Mouse (Mus musculus) brain, embryonic 14.5 days (tissue): Measurements from ENCODE around the gene Thbd. TPM values are rescaled to one million over a fixed set of nuclear protein-coding genes. Genes with fewer than 3 reads are reported as not detected.
A peak's percentile ranks its signal among the peaks of the same experiment; 100 is the strongest.

Experiments used
- DNase-seq: peaks from one replicate; pipeline ENCODE4 v3.0.0-alpha.2; 2011; ENCODE audit warnings: low read depth
- CTCF ChIP-seq: fragments of 200-500 bp; IDR thresholded peaks from 2 replicates; pipeline ENCODE4 v1.5.1; 2012; ENCODE audit warnings: inconsistent platforms, mild to moderate bottlenecking, moderate library complexity, borderline replicate concordance; ENCODE audit not compliant: insufficient read depth, insufficient read length; ENCODE audit errors: extremely low read depth
- POLR2A ChIP-seq: fragments of 200-500 bp; IDR thresholded peaks from 2 replicates; pipeline ENCODE4 v1.6.1; 2012; ENCODE audit warnings: mild to moderate bottlenecking, inconsistent platforms, borderline replicate concordance; ENCODE audit not compliant: poor library complexity, insufficient read depth, insufficient read length, severe bottlenecking; ENCODE audit errors: extremely low read depth
- polyA plus RNA-seq: library from polyadenylated mRNA; depleted of rRNA; stranded (reverse); fragments of >200 nt; gene quantifications from 2 replicates; pipeline ENCODE4 v1.2.3, GENCODE M21; 2012

Thbd gene
- polyA plus RNA-seq, 1 experiment: 6.4 TPM

GRCm38 (mm10) chr2:148419776-148420175 lies 11.8 kb upstream of the Thbd start:
- peak; percentile 31 for DNase-seq
- TF ChIP-seq CTCF (no peak), POLR2A (no peak)

GRCm38 (mm10) chr2:148419151-148419550 lies 11.2 kb upstream of the Thbd start:
- TF ChIP-seq POLR2A (no peak), CTCF (no peak)
- DNase-seq: no peak

GRCm38 (mm10) chr2:148409821-148410220 lies 1.8 kb upstream of the Thbd start:
- TF ChIP-seq POLR2A (no peak), CTCF (no peak)
- no peak for DNase-seq

- TF ChIP-seq POLR2A (no peak), CTCF (peak; percentile 56; the same call in 1 of the 2 replicates)
- DNase-seq: peak; percentile 76
Observed at GRCm38 (mm10) chr2:148409141-148409540, 1.2 kb upstream of the Thbd start.

GRCm38 (mm10) chr2:148408761-148409120 lies 753 bp upstream of the Thbd start:
- no peak for DNase-seq
- TF ChIP-seq POLR2A (no peak), CTCF (no peak)

GRCm38 (mm10) chr2:148406971-148407869 lies 768 bp downstream of the Thbd start:
- TF ChIP-seq POLR2A: no peak
- TF ChIP-seq CTCF: no peak
- DNase-seq: peak; percentile 49

GRCm38 (mm10) chr2:148406160-148406970 lies 1.6 kb downstream of the Thbd start:
- no peak for TF ChIP-seq POLR2A
- TF ChIP-seq CTCF: peak; percentile 24; the same call in 1 of the 2 replicates
- DNase-seq: peak; percentile 64

- TF ChIP-seq CTCF (no peak), POLR2A (no peak)
- no peak for DNase-seq
Observed at GRCm38 (mm10) chr2:148404906-148405305, 3.1 kb downstream of the Thbd start.

GRCm38 (mm10) chr2:148402227-148402626 lies 5.8 kb downstream of the Thbd start:
- TF ChIP-seq POLR2A: no peak
- no peak for TF ChIP-seq CTCF
- no peak for DNase-seq

- no peak for DNase-seq
- TF ChIP-seq POLR2A (no peak), CTCF (no peak)
Observed at GRCm38 (mm10) chr2:148398901-148399685, 8.9 kb downstream of the Thbd start.

GRCm38 (mm10) chr2:148397784-148398100 lies 10.2 kb downstream of the Thbd start:
- TF ChIP-seq POLR2A (no peak), CTCF (no peak)
- DNase-seq: no peak
